Mouse (Mus musculus) cerebellum, adult 2 months (tissue): Measurements from ENCODE around the gene Crygc.

ENCODE experiments used
- CTCF ChIP-seq: fragments of 200-500 bp; IDR thresholded peaks from 2 replicates; pipeline ENCODE4 v1.5.1; 2011; ENCODE audit warnings: low read depth, mild to moderate bottlenecking, control low read depth, low read length, moderate library complexity, borderline replicate concordance; ENCODE audit not compliant: insufficient read depth
- POLR2A ChIP-seq: fragments of 200-500 bp; IDR thresholded peaks from 2 replicates; pipeline ENCODE4 v1.6.1; 2011; ENCODE audit warnings: low read length, control low read depth, borderline replicate concordance; ENCODE audit not compliant: insufficient read depth

GRCm38 (mm10) chr1:65082188-65082587 is 8.7 kb upstream of the Crygc start, which contains the start of gene Crygb:
- no peak for TF ChIP-seq CTCF
- TF ChIP-seq POLR2A, result no peak
